Mouse (Mus musculus) ES-Bruce4 (cell line): ENCODE measurements around the gene 4921517D22Rik. TPM values are rescaled to one million over a fixed set of nuclear protein-coding genes. Genes with fewer than 3 reads are reported as not detected.
"Not testable (repeated sequence)": the region's sequence is repeated elsewhere in the genome, so short reads cannot be mapped to it uniquely, and the experiment has no call there.

Experiments
- H3K27ac ChIP-seq: 2 replicates; pipeline ENCODE4 v1.5.1; 2012; ENCODE audit warnings: low read length, inconsistent platforms; ENCODE audit not compliant: insufficient read depth
- H3K27me3 ChIP-seq: 2 replicates; pipeline ENCODE4 v1.6.1; 2012; ENCODE audit warnings: mild to moderate bottlenecking, low read length, inconsistent platforms; ENCODE audit not compliant: control insufficient read depth, poor library complexity, insufficient read depth, severe bottlenecking
- H3K36me3 ChIP-seq: 2 replicates; pipeline ENCODE4 v1.6.1; 2012; ENCODE audit warnings: inconsistent platforms, mild to moderate bottlenecking, low read length, moderate library complexity; ENCODE audit not compliant: control insufficient read depth, poor library complexity, insufficient read depth, severe bottlenecking
- H3K4me1 ChIP-seq: one replicate; pipeline ENCODE4 v1.8.1; 2011; ENCODE audit warnings: low read length; ENCODE audit not compliant: control insufficient read depth, insufficient read depth
- H3K4me3 ChIP-seq: 2 replicates; pipeline ENCODE4 v1.5.1; 2011; ENCODE audit warnings: low read depth, mild to moderate bottlenecking, low read length
- H3K9ac ChIP-seq: 2 replicates; pipeline ENCODE4 v1.6.1; 2012; ENCODE audit warnings: low read depth, mild to moderate bottlenecking, inconsistent platforms; ENCODE audit not compliant: poor library complexity, severe bottlenecking
- H3K9me3 ChIP-seq: replicated peaks from 2 replicates; pipeline ENCODE4 v1.6.1; 2012; ENCODE audit warnings: mild to moderate bottlenecking, low read length, inconsistent platforms; ENCODE audit not compliant: control insufficient read depth, poor library complexity, insufficient read depth, severe bottlenecking
- CTCF ChIP-seq: IDR thresholded peaks from one replicate; pipeline ENCODE4 v1.8.1; 2011; ENCODE audit warnings: low read depth, low read length
- EP300 ChIP-seq: IDR thresholded peaks from 2 replicates; pipeline ENCODE4 v1.6.1; 2011; ENCODE audit warnings: low read depth, low read length; ENCODE audit not compliant: insufficient read depth
- POLR2A ChIP-seq: IDR thresholded peaks from one replicate; pipeline ENCODE4 v1.8.1; 2011; ENCODE audit warnings: low read length; ENCODE audit not compliant: insufficient read depth
- polyA plus RNA-seq: library from polyadenylated mRNA; stranded (reverse); fragments of >200 nt; gene quantifications from 2 replicates; pipeline ENCODE4 v1.2.4, GENCODE M21; 2011; ENCODE audit warnings: low read depth; ENCODE audit not compliant: missing spikeins, insufficient read depth, insufficient read length

4921517D22Rik gene
- polyA plus RNA-seq, result not detected in 2 replicates

DNA sequence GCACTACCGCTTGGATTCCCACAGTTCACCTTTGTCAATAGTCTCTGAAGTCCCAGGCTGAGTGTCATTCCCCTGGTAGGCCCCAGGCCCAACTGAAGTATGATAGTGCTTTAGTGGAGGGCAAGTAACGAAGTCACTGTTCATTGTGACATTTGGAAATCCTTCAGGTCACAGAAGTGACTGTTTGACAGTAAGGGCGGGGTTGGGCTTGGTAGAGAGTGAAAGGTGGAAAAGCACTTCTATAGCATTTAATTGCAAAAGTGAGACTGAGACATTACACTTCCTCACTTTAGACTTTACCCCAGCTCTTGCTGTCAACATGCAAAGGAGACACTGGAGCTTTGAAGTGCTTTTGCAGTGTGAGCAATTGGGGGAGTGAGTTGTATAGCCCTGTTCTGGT is at the start of gene 4921517D22Rik:
TSS of gene 4921517D22Rik (minus strand) at position 101 of the 400 bp plus-strand sequence.
- no peaks in the 10 kb centered on the region for H3K9me3 ChIP-seq
- H3K4me3 ChIP-seq, result no peak within 1 kb of the TSS
- H3K9ac ChIP-seq, result no peak within 1 kb of the TSS
- no peaks in the 10 kb centered on the region for H3K27me3 ChIP-seq
- H3K27ac ChIP-seq, result no peak within 1 kb of the TSS
- H3K4me1 ChIP-seq, result no peaks in the 10 kb centered on the region
- no peaks in the 10 kb centered on the region for H3K36me3 ChIP-seq
- TF ChIP-seq CTCF, result no peak
- no peak for TF ChIP-seq POLR2A
- TF ChIP-seq EP300, result no peak

- H3K4me1 ChIP-seq, result no peaks in the 10 kb centered on the region
- H3K27ac ChIP-seq, result no peak overlapping the region
- H3K27me3 ChIP-seq, result no peaks in the 10 kb centered on the region
- no peak for TF ChIP-seq POLR2A
- no peak for TF ChIP-seq EP300
- peak; percentile 2 for TF ChIP-seq CTCF
- no peaks in the 10 kb centered on the region for H3K36me3 ChIP-seq
- H3K4me3 ChIP-seq, result no peak overlapping the region
- H3K9me3 ChIP-seq, result no peaks in the 10 kb centered on the region
- H3K9ac ChIP-seq, result no peak overlapping the region
Observed at GRCm38 (mm10) chr13:59741697-59742096, 47.8 kb upstream of the 4921517D22Rik start.

GRCm38 (mm10) chr13:59741096-59741495 is 47.2 kb upstream of the 4921517D22Rik start:
- TF ChIP-seq CTCF (no peak), POLR2A (no peak), EP300 (no peak)
- no peaks in the 10 kb centered on the region for H3K4me1 ChIP-seq
- no peaks in the 10 kb centered on the region for H3K9me3 ChIP-seq
- no peaks in the 10 kb centered on the region for H3K27me3 ChIP-seq
- H3K9ac ChIP-seq, result no peak overlapping the region
- H3K4me3 ChIP-seq, result no peak overlapping the region
- no peaks in the 10 kb centered on the region for H3K36me3 ChIP-seq
- no peak overlapping the region for H3K27ac ChIP-seq

GRCm38 (mm10) chr13:59739397-59739796 is 45.5 kb upstream of the 4921517D22Rik start:
- Histone ChIP-seq H3K36me3 (no peaks in the 10 kb centered on the region), H3K9ac (no peak overlapping the region), H3K4me3 (no peak overlapping the region), H3K4me1 (no peaks in the 10 kb centered on the region), H3K27me3 (no peaks in the 10 kb centered on the region), H3K27ac (no peak overlapping the region), H3K9me3 (no peaks in the 10 kb centered on the region)
- TF ChIP-seq POLR2A (no peak), CTCF (no peak), EP300 (no peak)

DNA sequence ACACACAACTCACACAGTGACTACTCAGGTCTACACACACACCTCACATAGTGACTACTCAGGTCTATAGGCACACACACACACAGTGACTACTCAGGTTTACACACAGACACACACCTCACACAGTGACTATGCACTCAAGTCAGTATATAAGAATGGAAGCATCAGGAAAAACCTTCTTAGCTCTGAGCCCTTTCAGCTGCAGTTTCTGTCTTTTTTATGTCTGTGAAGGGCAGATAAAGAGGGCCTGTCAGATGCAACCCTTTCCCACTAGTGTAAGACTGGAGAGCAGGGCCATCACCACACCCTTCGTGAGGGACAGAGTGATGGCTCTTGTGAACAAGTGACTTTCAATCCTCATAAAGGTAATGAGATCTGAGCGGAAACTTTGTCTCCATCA is 44.5 kb upstream of the 4921517D22Rik start:
- no peak overlapping the region for H3K9ac ChIP-seq
- no peak overlapping the region for H3K4me3 ChIP-seq
- TF ChIP-seq CTCF, result no peak
- no peak for TF ChIP-seq EP300
- no peak for TF ChIP-seq POLR2A
- peaks cover 2% of the 10 kb centered on the region for H3K4me1 ChIP-seq
- H3K9me3 ChIP-seq, result no peaks in the 10 kb centered on the region
- no peaks in the 10 kb centered on the region for H3K27me3 ChIP-seq
- no peaks in the 10 kb centered on the region for H3K36me3 ChIP-seq
- H3K27ac ChIP-seq, result no peak overlapping the region

DNA sequence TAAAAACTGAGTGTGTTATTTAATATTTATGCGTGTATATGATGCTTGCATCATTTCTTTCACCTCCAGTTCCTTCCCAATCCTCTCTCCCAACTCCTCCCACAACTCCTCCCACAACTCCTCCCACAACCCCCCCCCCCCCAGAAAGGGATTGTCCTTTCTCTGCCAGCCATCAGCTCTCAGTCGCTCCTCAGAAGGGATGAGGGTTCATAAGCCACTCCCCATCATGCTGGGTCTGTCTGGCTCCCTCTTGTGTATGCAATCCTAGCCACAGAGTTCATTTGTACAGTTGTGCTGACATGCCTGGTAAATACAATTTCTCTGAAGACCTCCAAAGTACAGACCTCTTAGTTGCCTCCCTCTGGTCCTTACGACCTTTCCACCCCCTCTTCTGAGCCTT is 41.3 kb upstream of the 4921517D22Rik start:
- H3K4me3 ChIP-seq, result no peak overlapping the region
- TF ChIP-seq POLR2A, result no peak
- no peak for TF ChIP-seq CTCF
- no peak overlapping the region for H3K27ac ChIP-seq
- H3K9ac ChIP-seq, result no peak overlapping the region
- peaks cover 4% of the 10 kb centered on the region for H3K4me1 ChIP-seq
- no peaks in the 10 kb centered on the region for H3K27me3 ChIP-seq
- no peaks in the 10 kb centered on the region for H3K9me3 ChIP-seq
- H3K36me3 ChIP-seq, result no peaks in the 10 kb centered on the region

GRCm38 (mm10) chr13:59734347-59734746 is 40.4 kb upstream of the 4921517D22Rik start:
- H3K4me3 ChIP-seq, H3K4me1 ChIP-seq, H3K9me3 ChIP-seq, H3K27me3 ChIP-seq, H3K36me3 ChIP-seq: not testable (repeated sequence)
- 0 out of 2 replicates have a peak overlapping the region, but pooled peaks have one; percentile 32 for H3K27ac ChIP-seq
- H3K9ac ChIP-seq, result peak overlapping the region; percentile 37; the same call in 1 of the 2 replicates
